28 mouse cellular contexts compared by ENCODE assay signal in the genomic region with DNA sequence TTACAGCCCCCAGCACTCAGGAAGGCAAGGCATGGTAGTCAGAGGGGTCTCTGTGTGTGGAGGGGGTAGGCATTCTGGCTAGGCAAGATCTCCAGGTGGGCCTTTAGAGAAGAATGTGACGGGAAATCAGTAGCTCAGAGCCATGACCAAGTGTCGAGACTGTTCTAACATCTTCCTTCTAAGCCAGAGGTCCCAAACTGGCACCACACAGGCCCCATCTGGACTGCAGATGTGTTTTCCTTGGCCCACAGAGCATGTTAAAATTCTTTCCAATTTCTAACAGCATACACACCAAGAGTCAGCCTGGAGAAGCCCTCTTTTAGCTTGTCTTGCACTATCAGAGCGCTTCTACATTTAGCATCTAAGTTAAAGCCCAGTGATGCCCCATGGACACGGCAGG.
DNase-seq lines count a peak whose midpoint lies in the region; ATAC-seq and TF ChIP-seq lines count a peak whose summit lies in the region.
"Had no signal": no experiment of that assay in that cellular context is flagged by ENCODE, and none has a peak within 500 bp of the region (broad histone marks: within the 10 kb centered on the region; RNA-seq: fewer than 3 reads in every experiment).

No protein-coding gene starts in this region.

- no peaks in the 10 kb centered on the region for H3K27me3 ChIP-seq in embryonic facial prominence, embryonic 12.5 days
- H3K27me3 ChIP-seq in limb, embryonic 11.5 days (ENCODE audit: control insufficient read depth, insufficient read depth, low read length): no peaks in the 10 kb centered on the region
- H3K27me3 ChIP-seq: heart, embryonic 15.5 days had no signal

- TF ChIP-seq CTCF in gastrocnemius, adult 2 months (IDR thresholded peaks at IDR 0.05): no peak

- intact Hi-C loops in gastrocnemius, adult 2 months (cut with DNase I): loop anchor here (10.0 kb wide), 1 partner anchor 174 kb away; no protein-coding TSS in a partner anchor

- DNase-seq in gastrocnemius, adult 2 months: peak; percentile 23
- DNase-seq in gastrocnemius, postnatal 10 days: no peak
- no peak for DNase-seq in limb, embryonic 11.5 days (ENCODE audit: low spot score)
- peak; percentile 15 for DNase-seq in skeletal muscle tissue, adult 2 months (ENCODE audit: low read depth, low spot score)
- no peak for DNase-seq in MN1 (ENCODE audit: low spot score)
- no peak for DNase-seq in adrenal gland, adult (ENCODE audit: inconsistent age in 2 of 2, low spot score in 1 of 2)
- DNase-seq: adrenal gland, postnatal 10 days; cerebellum, adult 18-20 months; cerebellum, postnatal 14 days; gastrocnemius, postnatal 36 days; heart, postnatal 36 days; kidney, adult 18-20 months; layer of hippocampus, adult 9-11 months; lung, embryonic 14.5 days; lung, postnatal 36 days; right cerebral cortex, adult 18-20 months; right cerebral cortex, postnatal 4 days; thymus, adult 2 months had no signal

- H3K4me1 ChIP-seq in embryonic facial prominence, embryonic 12.5 days: 0 out of 2 replicates have a peak, but pooled peaks cover 10% of the 10 kb centered on the region
- H3K4me1 ChIP-seq in limb, embryonic 11.5 days (ENCODE audit: control insufficient read depth, insufficient read depth, low read length): peaks cover 7% of the 10 kb centered on the region; the same call in 1 of the 2 replicates
- H3K4me1 ChIP-seq: heart, embryonic 15.5 days had no signal

- no peak overlapping the region for H3K9ac ChIP-seq in embryonic facial prominence, embryonic 12.5 days
- no peak overlapping the region for H3K9ac ChIP-seq in limb, embryonic 11.5 days (ENCODE audit: low read length)
- H3K9ac ChIP-seq: heart, embryonic 15.5 days; hindbrain, embryonic 13.5 days; liver, embryonic 14.5 days; lung, embryonic 14.5 days; midbrain, embryonic 15.5 days had no signal

- H3K36me3 ChIP-seq in embryonic facial prominence, embryonic 12.5 days: no peaks in the 10 kb centered on the region
- no peaks in the 10 kb centered on the region for H3K36me3 ChIP-seq in limb, embryonic 11.5 days (ENCODE audit: control insufficient read depth, insufficient read depth, low read length)
- H3K36me3 ChIP-seq: heart, embryonic 15.5 days; hindbrain, embryonic 13.5 days; midbrain, embryonic 15.5 days had no signal

- H3K27ac ChIP-seq in gastrocnemius, adult 2 months: no peak overlapping the region
- H3K27ac ChIP-seq in embryonic facial prominence, embryonic 12.5 days: 0 out of 2 replicates have a peak overlapping the region, but pooled peaks have one; percentile 20
- H3K27ac ChIP-seq in limb, embryonic 11.5 days (replicated peaks; ENCODE audit: low read depth, low read length): 0 out of 2 replicates have a peak overlapping the region, but pooled peaks have one; percentile 3
- H3K27ac ChIP-seq: heart, embryonic 15.5 days; hindbrain, embryonic 13.5 days; kidney, postnatal 0 days; liver, embryonic 14.5 days; midbrain, embryonic 15.5 days had no signal

- no peak overlapping the region for H3K4me3 ChIP-seq in gastrocnemius, adult 2 months
- no peak overlapping the region for H3K4me3 ChIP-seq in embryonic facial prominence, embryonic 12.5 days
- H3K4me3 ChIP-seq in limb, embryonic 11.5 days (ENCODE audit: low read depth, low read length): no peak overlapping the region
- H3K4me3 ChIP-seq: erythroblast, embryonic 14.5 days; heart, embryonic 15.5 days; hindbrain, embryonic 13.5 days; megakaryocyte, embryonic 14.5 days; midbrain, embryonic 15.5 days; myocyte had no signal

- 62% methylated on average over 4 of the region's 4 CpGs for WGBS in embryonic facial prominence, embryonic 12.5 days
- 53% methylated on average over 4 of the region's 4 CpGs for WGBS in limb, embryonic 11.5 days

- ATAC-seq in embryonic facial prominence, embryonic 12.5 days (ENCODE audit: insufficient number of reproducible peaks, insufficient read depth, low FRiP score, low TSS enrichment): no peak
- no peak for ATAC-seq in limb, embryonic 11.5 days (ENCODE audit: insufficient number of reproducible peaks, low FRiP score, low TSS enrichment, low read depth)
- ATAC-seq: forebrain, embryonic 14.5 days; midbrain, embryonic 15.5 days had no signal

- H3K9me3 ChIP-seq in embryonic facial prominence, embryonic 12.5 days: no peaks in the 10 kb centered on the region
- H3K9me3 ChIP-seq in limb, embryonic 11.5 days (ENCODE audit: control insufficient read depth, low read length): no peaks in the 10 kb centered on the region
- H3K9me3 ChIP-seq: heart, embryonic 15.5 days; hindbrain, embryonic 13.5 days; megakaryocyte, embryonic 14.5 days; midbrain, embryonic 15.5 days had no signal

- H3K4me2 ChIP-seq in embryonic facial prominence, embryonic 12.5 days (replicated peaks): no peak overlapping the region
- no peak overlapping the region for H3K4me2 ChIP-seq in limb, embryonic 11.5 days (ENCODE audit: low read depth, severe bottlenecking)
- H3K4me2 ChIP-seq: heart, embryonic 15.5 days; hindbrain, embryonic 13.5 days; lung, embryonic 14.5 days; midbrain, embryonic 15.5 days had no signal

Comparison
In these comparisons a context has a peak if more than half of its experiments do, and no peak if none do; other contexts are left out.
1. DNase-seq: peak in gastrocnemius, adult 2 months (single experiment) and skeletal muscle tissue, adult 2 months (single experiment); none in gastrocnemius, postnatal 10 days (single experiment), limb, embryonic 11.5 days (single experiment), MN1 (single experiment) and adrenal gland, adult (0 of 2).